Mouse (Mus musculus) forebrain, embryonic 16.5 days (tissue): ENCODE measurements at regions not wholly inside any gene's neighbourhood (a gene's known extent, or its start where the extent isn't known, plus 50 kb on each side); places are given as distances from the start of the nearest gene placed in this dataset.
A peak's percentile ranks its signal among the peaks of the same experiment; 100 is the strongest.

Experiments used
- ATAC-seq: fragments of 200-750 bp; cut with Nextera tagmentation; 2 replicates; pipeline ENCODE4 v1.8.0; 2017; ENCODE audit warnings: mild to moderate bottlenecking, moderate library complexity
- H3K27ac ChIP-seq: fragments of 300-500 bp; sonication (generic); 2 replicates; pipeline ENCODE4 v1.5.1; 2014; ENCODE audit warnings: low read length, control low read depth
- H3K27me3 ChIP-seq: fragments of 300-500 bp; sonication (generic); replicated peaks from 2 replicates; pipeline ENCODE4 v1.6.1; 2014; ENCODE audit warnings: low read length; ENCODE audit not compliant: control insufficient read depth, insufficient read depth
- H3K36me3 ChIP-seq: fragments of 300-500 bp; sonication (generic); 2 replicates; pipeline ENCODE4 v1.6.1; 2014; ENCODE audit not compliant: control insufficient read depth, insufficient read depth
- H3K4me1 ChIP-seq: fragments of 300-500 bp; sonication (generic); replicated peaks from 2 replicates; pipeline ENCODE4 v1.6.1; 2014; ENCODE audit warnings: low read length; ENCODE audit not compliant: control insufficient read depth, insufficient read depth
- H3K4me2 ChIP-seq: fragments of 300-500 bp; sonication (generic); 2 replicates; pipeline ENCODE4 v1.6.1; 2014; ENCODE audit warnings: mild to moderate bottlenecking, low read length, control low read depth
- H3K4me3 ChIP-seq: fragments of 300-500 bp; sonication (generic); replicated peaks from 2 replicates; pipeline ENCODE4 v1.5.1; 2014; ENCODE audit warnings: mild to moderate bottlenecking, low read length, control low read depth
- H3K9ac ChIP-seq: fragments of 300-500 bp; sonication (generic); replicated peaks from 2 replicates; pipeline ENCODE4 v1.6.1; 2014; ENCODE audit warnings: low read depth, low read length, control low read depth
- H3K9me3 ChIP-seq: fragments of 300-500 bp; sonication (generic); 2 replicates; pipeline ENCODE4 v1.6.1; 2016; ENCODE audit warnings: low read length; ENCODE audit not compliant: control insufficient read depth
- WGBS: fragments of 180-500 bp; shearing (Covaris S2); extraction: QIAGEN DNeasy Blood & Tissue Kit; methylation state at CpG from one replicate; pipeline ENCODE4 v1.1.7; 2014; 5-methylcytosine and 5-hydroxymethylcytosine counted together

- H3K4me3 ChIP-seq = no peak overlapping the region
- H3K9ac ChIP-seq = no peak overlapping the region
- no peaks in the 10 kb centered on the region for H3K36me3 ChIP-seq
- no peaks in the 10 kb centered on the region for H3K27me3 ChIP-seq
- no peak overlapping the region for H3K4me2 ChIP-seq
- no peak overlapping the region for H3K27ac ChIP-seq
- peaks cover 9% of the 10 kb centered on the region for H3K4me1 ChIP-seq
- no peaks in the 10 kb centered on the region for H3K9me3 ChIP-seq
- WGBS = 73% methylated on average over 4 of the region's 4 CpGs
- no peak for ATAC-seq
These were observed 455.3 kb upstream of the Nr2f2 start for GRCm38 (mm10) chr7:70821861-70822260.

GRCm38 (mm10) chr7:70817347-70817913, 450.9 kb upstream of the Nr2f2 start:
- peak overlapping the region; percentile 16; the same call in 1 of the 2 replicates for H3K4me2 ChIP-seq
- H3K9ac ChIP-seq = no peak overlapping the region
- H3K4me3 ChIP-seq = no peak overlapping the region
- H3K27me3 ChIP-seq = no peaks in the 10 kb centered on the region
- 52% methylated on average over 6 of the region's 6 CpGs for WGBS
- peak overlapping the region; percentile 12; the same call in 1 of the 2 replicates for H3K27ac ChIP-seq
- peak; percentile 67 for ATAC-seq
- no peaks in the 10 kb centered on the region for H3K9me3 ChIP-seq
- H3K36me3 ChIP-seq = no peaks in the 10 kb centered on the region
- peaks cover 7% of the 10 kb centered on the region for H3K4me1 ChIP-seq

- Histone ChIP-seq H3K36me3 (no peaks in the 10 kb centered on the region), H3K9ac (no peak overlapping the region), H3K9me3 (no peaks in the 10 kb centered on the region), H3K4me1 (peaks cover 4% of the 10 kb centered on the region; the same call in 1 of the 2 replicates), H3K27me3 (no peaks in the 10 kb centered on the region), H3K27ac (no peak overlapping the region), H3K4me3 (no peak overlapping the region), H3K4me2 (no peak overlapping the region)
- no peak for ATAC-seq
- WGBS = 52% methylated on average over 3 of the region's 3 CpGs
These were observed 447.9 kb upstream of the Nr2f2 start for GRCm38 (mm10) chr7:70814391-70814790.

- WGBS = 62% methylated on average over 5 of the region's 5 CpGs
- Histone ChIP-seq H3K4me3 (no peak overlapping the region), H3K9me3 (no peaks in the 10 kb centered on the region), H3K4me1 (peaks cover 2% of the 10 kb centered on the region; the same call in 1 of the 2 replicates), H3K27ac (no peak overlapping the region), H3K36me3 (no peaks in the 10 kb centered on the region), H3K27me3 (no peaks in the 10 kb centered on the region), H3K4me2 (no peak overlapping the region), H3K9ac (no peak overlapping the region)
- ATAC-seq = no peak
These were observed 446.6 kb upstream of the Nr2f2 start for GRCm38 (mm10) chr7:70813101-70813500.

- no peak for ATAC-seq
- Histone ChIP-seq H3K36me3 (no peaks in the 10 kb centered on the region), H3K4me2 (no peak overlapping the region), H3K27me3 (no peaks in the 10 kb centered on the region), H3K9ac (no peak overlapping the region), H3K9me3 (no peaks in the 10 kb centered on the region), H3K4me3 (no peak overlapping the region), H3K4me1 (no peaks in the 10 kb centered on the region), H3K27ac (no peak overlapping the region)
- WGBS = 94% methylated on average over 18 of the region's 18 CpGs
These were observed 444.0 kb upstream of the Nr2f2 start for GRCm38 (mm10) chr7:70810411-70811090.

- Histone ChIP-seq H3K9ac (no peak overlapping the region), H3K4me3 (no peak overlapping the region), H3K36me3 (no peaks in the 10 kb centered on the region), H3K9me3 (no peaks in the 10 kb centered on the region), H3K27me3 (no peaks in the 10 kb centered on the region), H3K4me2 (no peak overlapping the region), H3K4me1 (no peaks in the 10 kb centered on the region), H3K27ac (no peak overlapping the region)
- no peak for ATAC-seq
- WGBS = 50% methylated on average over 1 of the region's 1 CpGs
These were observed 437.7 kb upstream of the Nr2f2 start for GRCm38 (mm10) chr7:70804281-70804680.

GRCm38 (mm10) chr7:70799976-70800375, 433.4 kb upstream of the Nr2f2 start:
- H3K36me3 ChIP-seq = no peaks in the 10 kb centered on the region
- H3K27ac ChIP-seq = no peak overlapping the region
- H3K4me3 ChIP-seq = no peak overlapping the region
- H3K27me3 ChIP-seq = no peaks in the 10 kb centered on the region
- ATAC-seq = no peak
- H3K9me3 ChIP-seq = no peaks in the 10 kb centered on the region
- WGBS = 94% methylated on average over 1 of the region's 1 CpGs
- H3K4me2 ChIP-seq = no peak overlapping the region
- H3K4me1 ChIP-seq = no peaks in the 10 kb centered on the region
- H3K9ac ChIP-seq = no peak overlapping the region

GRCm38 (mm10) chr7:70799031-70799766, 432.7 kb upstream of the Nr2f2 start:
- H3K27me3 ChIP-seq = no peaks in the 10 kb centered on the region
- no peaks in the 10 kb centered on the region for H3K36me3 ChIP-seq
- no peaks in the 10 kb centered on the region for H3K9me3 ChIP-seq
- H3K4me2 ChIP-seq = no peak overlapping the region
- no peak overlapping the region for H3K27ac ChIP-seq
- 85% methylated on average over 6 of the region's 6 CpGs for WGBS
- H3K4me1 ChIP-seq = no peaks in the 10 kb centered on the region
- H3K4me3 ChIP-seq = no peak overlapping the region
- no peak overlapping the region for H3K9ac ChIP-seq
- ATAC-seq = no peak

GRCm38 (mm10) chr7:70796038-70796760, 429.7 kb upstream of the Nr2f2 start:
- no peak overlapping the region for H3K4me2 ChIP-seq
- WGBS = 71% methylated on average over 12 of the region's 12 CpGs
- H3K4me1 ChIP-seq = no peaks in the 10 kb centered on the region
- H3K4me3 ChIP-seq = no peak overlapping the region
- ATAC-seq = no peak
- H3K9ac ChIP-seq = no peak overlapping the region
- H3K27me3 ChIP-seq = peaks cover 4% of the 10 kb centered on the region
- no peaks in the 10 kb centered on the region for H3K9me3 ChIP-seq
- H3K36me3 ChIP-seq = no peaks in the 10 kb centered on the region
- no peak overlapping the region for H3K27ac ChIP-seq
